Mouse (Mus musculus) adrenal gland, adult (tissue): ENCODE results near the gene Eif4a3.

Experiments used
- DNase-seq, 2 experiments: peaks; one replicate each; pipeline ENCODE4 v3.0.0; 2022 to 2023; ENCODE audit warnings: low spot score in 1 of 2; ENCODE audit not compliant: inconsistent age in 2 of 2

Eif4a3 gene

DNA sequence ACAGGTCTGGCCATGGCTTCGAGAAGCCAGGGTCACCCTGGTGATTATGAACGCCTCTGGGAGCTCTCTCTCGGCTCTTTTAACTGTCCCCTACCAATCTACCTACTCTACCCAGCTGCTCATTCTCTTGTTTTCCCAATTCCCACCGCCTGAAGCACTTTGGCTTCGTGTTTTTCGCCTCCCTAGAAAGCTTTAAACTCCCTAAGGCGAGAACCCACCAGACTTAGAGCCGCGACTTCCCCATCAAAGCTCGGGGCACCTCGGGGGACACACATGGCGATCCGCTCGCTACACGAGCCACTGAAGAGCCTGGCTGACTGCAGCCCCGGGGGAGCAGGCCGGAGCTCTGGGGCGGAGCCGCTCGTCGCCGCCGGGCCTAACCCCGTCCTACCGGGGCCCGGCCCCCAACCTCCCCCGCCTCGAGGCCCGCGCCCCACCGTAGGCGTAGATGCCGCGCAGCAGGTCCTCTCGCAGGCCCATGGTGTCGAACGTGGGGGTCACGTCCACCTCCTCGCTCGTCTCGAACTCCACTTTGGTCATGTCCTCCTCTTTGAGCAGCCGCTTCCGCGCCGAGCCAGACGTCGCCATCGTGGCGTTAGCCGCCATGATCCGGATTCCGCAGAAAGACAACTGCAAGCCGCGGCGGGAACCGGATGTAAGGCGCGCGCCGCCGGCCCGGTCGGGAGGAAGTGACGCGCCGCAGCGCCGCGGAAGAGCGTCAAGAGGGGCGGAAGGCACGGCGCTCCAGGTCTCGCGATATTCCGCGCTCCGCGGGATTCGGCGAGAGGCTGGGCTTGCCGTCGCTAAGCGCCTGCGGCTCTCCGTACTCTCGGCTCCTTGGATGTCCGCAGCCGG lies at the start of gene Eif4a3:
TSS of gene Eif4a3 (minus strand) at position 699 of the 855 bp plus-strand sequence.
- peak; percentile 96 to 98 for DNase-seq

DNA sequence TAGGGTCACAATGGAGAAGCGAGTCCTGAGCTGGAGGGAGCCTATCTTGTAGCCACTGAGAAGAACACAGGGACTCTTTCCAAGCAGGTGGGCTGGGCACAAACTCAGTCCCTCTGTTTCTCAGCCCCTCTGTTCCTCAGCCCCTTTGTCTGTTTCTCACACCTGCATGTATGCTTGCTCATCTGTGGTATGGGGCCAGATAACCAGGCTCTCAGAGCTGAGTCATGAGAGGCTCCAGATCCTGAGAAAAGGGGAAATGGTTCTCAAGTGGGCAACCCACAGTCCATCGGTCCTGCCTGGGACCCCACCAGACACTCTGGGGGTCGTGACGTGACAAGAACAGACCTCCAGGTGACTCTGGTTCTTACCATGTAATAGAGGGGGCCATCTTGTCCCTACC lies 47.2 kb upstream of the Eif4a3 start:
- no peak for DNase-seq

DNA sequence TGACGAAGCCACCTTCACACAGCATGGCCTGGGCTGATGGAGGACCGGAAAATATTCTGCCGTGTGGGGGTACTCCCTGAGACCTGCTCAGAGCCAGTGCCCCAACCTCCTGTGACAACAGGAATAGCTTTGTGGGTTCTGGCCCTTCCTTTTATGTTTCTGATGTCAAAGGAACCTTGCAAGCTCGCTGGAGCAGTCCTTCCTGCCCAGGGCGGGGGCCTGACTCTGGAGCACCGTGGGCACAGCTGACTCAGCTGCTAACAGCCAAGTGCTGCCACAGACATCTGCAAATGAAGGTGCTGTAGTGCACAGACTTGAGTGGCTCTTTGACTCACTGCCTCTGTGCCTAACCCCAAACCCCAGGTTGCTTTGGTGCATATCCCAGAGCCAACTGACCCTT lies 45.0 kb upstream of the Eif4a3 start:
- no peak for DNase-seq

DNA sequence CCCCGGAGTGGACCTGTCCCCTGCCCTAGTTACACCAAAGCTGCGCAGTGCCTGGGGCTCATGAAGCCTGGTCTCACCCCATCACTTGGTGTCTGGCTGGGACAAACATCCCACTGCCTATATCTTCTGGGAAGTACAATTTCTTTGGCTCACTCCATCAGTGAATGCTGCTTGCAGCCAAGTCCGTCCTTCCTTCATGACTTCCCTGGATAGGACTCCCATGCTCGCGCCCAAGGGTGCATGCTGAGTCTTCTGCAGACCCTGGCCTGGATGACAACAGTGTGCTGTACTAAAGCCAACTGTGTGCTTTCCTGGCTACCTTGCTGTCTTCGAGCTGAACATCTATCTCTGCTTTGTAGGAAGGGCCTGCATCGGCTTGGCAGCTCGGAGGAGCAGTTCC lies 44.3 kb upstream of the Eif4a3 start:
- DNase-seq, result no peak

DNA sequence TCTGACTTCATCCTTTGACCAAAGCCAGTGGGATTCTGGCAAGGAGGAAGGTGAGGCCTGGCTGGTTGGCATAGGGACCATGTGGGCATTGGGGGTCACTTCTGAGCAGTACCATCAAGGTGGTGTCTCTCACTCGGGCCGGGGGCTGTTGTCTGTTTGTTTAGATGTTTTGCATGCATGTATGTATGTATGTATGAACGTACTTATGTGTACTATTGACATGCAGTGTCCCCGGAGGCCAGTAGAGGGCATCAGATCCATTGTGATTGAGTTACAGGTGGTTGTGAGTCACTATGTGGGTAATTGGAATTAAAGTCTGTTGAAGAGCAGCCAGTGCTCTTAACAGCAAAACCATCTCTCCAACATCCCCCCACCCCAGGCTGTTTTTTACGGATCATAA lies 39.7 kb upstream of the Eif4a3 start:
- DNase-seq, result peak; percentile 79 to 93

DNA sequence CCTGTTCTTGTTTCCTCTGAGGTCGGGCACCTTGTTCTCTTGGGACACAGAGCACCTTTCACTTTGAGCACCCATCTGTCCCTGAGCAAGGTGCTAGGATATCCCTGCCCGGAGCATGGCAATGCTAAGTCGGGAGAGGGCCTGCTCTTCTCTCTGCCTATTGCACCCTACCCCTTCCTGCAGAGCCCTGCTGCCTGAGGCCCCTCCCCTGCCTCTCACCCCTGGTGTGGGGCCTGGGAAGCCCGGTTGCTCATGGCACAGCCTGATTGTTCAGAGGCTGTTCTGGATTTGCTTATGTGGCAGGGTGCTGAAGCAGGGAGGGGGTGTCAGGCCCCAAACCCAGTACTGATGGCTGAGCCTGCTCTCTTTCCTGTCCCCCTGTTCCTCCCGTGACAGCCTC lies 39.3 kb upstream of the Eif4a3 start:
- peak in 1 of 2 experiments; percentile 46 for DNase-seq

DNA sequence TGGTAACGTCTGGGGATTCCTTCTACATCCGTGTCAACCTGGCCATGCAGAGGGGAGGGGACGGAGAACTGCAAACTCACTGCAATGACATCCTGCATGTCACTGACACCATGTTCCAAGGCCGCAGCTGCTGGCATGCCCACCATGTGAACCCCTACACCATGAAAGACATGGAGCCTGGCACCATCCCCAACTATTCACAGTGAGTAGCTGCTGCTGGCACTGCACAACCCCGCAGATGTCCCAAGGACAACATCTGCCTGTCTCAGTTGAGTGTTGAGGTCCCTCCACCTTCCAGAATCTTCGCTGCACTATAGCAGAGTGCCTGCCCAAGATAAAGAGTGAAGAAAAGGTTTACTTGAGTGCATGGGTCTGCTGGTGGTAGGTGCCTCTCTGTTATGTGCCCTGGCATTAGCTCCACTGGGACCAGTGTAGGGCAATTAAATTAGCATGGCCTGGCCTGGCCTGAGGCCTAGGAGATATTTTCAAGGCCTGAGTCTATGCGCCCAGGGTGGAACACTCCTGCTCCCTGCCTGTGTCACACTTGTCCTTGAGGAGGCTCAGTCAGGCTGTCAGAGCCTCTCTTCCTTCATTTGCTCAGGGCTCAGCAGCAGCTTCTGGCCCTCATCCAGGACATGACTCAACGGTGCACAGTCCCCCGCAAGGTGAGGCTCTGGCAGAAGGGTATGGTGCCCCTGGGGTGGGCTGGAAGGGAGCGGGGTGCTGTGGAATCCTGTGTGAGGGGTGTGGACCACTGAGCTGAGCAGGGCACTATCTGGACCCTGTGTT lies 38.6 kb upstream of the Eif4a3 start:
- peak; percentile 93 to 95 for DNase-seq

DNA sequence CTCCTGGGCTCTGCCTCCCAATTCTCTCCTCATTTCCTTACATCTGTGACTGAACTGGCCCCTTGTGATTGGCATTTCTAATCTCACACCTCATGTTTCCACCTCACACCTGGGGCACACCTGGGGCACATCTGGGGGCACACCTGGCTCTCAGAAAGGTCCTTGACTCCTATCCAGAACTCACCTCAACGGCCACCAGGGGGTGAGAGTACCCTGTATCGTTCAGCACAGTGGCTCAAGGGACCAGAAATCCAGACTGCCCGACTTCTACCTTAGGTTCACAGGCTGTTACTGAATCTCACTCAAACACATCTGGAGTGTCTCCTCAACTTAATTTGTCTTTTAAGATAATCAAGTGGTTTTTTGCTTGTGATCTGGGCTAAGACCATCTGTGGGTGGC lies 32.1 kb upstream of the Eif4a3 start:
- DNase-seq, result no peak

DNA sequence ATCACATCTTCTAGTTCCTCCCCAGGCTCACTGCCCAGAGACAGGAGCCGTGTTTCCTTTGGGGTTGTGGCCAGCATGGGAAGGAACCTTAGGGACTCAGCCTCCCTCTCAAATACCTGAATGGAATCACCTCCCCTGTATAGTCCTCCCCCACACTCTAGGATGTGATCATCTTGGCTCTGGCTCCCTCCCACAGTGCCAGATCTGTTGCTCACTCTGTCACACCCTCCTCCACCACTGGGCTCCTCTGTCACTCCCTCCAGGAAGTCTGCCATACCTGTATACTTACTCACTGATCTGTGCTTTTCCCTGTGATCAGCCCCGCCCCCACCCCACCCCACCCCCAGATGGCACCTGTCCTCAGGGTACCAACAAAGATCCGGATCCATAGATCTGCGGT lies 30.7 kb upstream of the Eif4a3 start:
- no peak for DNase-seq

DNA sequence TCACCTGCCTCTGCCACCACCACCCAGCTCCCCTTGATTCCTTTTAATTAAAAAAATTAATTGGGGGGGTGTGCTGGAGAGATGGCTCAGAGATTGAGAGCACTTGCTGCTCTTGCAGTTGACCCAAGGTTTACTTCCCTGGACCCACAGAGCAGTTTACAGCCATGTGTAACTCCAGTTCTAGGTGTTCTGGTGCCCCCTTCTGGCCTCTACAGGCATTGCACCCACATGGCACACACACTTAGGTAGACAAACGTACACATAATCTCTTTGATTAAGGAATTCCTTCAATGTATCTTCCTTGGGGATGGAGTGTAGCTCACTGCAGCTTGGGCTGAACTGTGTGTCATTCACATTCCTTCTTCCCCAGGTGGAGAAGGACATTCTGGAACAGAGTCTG lies 25.2 kb upstream of the Eif4a3 start:
- DNase-seq, result no peak

DNA sequence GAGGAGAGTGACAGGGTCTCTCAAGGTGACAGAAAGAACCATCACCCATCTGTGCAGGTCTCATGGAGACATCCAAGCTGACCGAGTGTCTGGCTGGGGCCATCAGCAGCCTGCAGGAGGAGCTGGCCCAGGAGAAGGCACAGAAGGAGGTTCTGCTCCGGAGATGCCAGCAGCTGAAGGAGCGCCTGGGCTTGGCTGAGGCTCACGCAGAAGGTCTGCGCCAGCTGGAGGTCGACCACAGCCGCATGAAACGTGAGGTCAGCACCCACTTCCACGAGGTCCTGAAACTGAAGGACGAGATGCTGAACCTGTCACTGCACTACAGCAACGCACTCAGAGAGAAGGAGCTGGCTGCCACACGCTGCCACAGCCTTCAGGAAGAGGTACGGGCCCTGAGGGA lies 22.6 kb upstream of the Eif4a3 start:
- DNase-seq, result no peak

DNA sequence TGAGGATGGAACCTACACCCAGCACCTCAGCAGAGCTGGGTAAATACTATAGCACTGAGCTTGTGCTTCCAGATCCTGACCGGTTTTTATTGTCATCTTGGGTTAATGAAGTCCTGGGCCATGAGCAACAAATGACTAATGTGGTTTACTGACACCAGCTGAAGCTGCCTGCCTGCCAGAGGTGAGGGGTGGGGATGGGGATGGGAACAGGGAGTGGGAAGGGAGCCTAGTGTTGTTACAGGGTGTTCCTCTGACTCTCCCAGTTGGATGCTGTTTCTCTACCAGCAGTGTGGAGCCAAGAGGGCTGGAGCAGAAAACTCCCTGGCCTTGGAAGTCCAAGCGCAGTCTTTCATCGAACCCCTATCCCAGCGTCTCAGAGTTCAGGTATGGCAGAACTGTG lies 16.8 kb upstream of the Eif4a3 start:
- no peak for DNase-seq

DNA sequence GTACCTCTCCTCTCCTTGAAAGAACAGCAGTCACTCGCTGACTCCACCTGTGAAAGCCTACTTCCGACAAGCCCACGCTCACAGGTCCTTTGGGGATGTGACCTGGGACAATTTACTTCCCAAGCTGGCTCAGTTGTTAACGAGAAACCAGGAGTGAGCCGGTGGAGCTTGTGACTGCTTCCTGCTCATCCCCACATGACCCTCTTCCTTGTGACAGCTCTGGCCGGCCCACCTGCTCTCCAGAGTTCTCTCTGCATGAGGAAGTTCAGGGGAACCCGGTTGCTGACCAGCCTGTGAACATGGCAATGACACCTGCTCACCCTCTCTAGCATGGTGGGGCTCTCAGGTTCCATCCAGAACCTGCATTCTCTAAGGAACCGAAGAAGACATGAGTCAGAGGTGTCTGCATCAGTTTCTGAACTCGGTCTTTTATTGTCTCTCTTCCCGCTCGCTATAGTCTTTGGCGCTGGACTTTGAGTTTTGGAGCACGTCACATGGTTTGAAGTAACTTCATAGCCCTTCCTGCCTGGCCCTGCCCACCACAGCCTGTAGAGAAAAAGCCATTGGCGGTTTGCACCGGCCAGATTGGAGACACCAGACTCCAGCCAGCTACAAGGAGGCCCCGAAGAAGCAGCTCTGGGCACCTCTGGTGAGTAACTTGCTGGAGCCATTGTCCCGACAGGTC lies 14.5 kb upstream of the Eif4a3 start:
- DNase-seq, result no peak

DNA sequence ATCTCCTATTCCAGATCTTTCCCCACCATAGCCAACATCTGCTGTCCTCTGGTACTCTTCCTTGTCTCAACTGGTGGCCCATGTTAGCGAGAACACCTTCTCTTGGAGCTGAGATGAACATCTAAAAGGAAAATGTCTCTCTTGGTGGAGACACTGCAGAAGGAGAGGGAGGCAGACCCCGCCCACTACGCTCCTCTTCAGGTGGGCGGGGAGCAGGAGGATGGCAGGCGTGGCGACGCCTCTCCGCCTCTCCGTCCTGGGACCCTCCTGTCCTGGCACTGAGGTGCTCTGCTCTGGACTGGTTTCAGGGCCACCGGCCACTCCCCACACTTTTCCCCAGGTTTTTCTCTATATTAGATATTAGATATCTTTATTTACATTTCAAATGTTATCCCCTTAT lies 10.7 kb upstream of the Eif4a3 start:
- no peak for DNase-seq

DNA sequence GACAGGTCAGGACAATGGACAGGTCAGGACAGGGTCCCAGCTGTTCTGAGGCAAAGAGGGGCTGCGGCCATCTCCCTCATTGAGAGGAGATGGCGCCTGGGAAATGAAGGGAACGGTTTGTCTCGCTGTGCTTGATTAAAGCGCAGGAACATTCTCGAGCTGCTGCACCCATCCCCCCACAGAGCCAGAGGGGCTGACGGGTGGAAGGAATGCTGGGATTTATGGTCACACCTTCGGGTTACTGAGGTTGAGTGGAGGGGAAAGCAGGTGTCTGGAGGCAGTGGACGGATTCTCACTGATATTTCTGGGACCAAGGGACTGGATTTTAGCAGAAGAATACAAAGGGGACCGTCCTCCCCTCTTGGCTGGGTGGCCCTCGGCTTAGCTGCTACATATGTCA lies 8.0 kb upstream of the Eif4a3 start:
- no peak for DNase-seq

DNA sequence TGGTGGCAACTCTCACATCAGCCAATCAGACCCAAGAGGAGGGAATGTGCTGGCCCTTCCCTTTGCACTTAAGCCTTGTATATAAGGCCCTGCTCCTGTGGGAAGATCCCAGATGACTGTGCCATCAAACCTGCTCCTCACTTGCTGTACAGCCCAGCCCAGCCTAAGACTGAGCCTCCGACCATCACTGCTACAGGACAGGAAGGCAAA lies 7.7 kb upstream of the Eif4a3 start, which contains the start of gene Card14:
TSS of gene Card14 (plus strand) at position 111 of the 210 bp plus-strand sequence.
- DNase-seq, result no peak

DNA sequence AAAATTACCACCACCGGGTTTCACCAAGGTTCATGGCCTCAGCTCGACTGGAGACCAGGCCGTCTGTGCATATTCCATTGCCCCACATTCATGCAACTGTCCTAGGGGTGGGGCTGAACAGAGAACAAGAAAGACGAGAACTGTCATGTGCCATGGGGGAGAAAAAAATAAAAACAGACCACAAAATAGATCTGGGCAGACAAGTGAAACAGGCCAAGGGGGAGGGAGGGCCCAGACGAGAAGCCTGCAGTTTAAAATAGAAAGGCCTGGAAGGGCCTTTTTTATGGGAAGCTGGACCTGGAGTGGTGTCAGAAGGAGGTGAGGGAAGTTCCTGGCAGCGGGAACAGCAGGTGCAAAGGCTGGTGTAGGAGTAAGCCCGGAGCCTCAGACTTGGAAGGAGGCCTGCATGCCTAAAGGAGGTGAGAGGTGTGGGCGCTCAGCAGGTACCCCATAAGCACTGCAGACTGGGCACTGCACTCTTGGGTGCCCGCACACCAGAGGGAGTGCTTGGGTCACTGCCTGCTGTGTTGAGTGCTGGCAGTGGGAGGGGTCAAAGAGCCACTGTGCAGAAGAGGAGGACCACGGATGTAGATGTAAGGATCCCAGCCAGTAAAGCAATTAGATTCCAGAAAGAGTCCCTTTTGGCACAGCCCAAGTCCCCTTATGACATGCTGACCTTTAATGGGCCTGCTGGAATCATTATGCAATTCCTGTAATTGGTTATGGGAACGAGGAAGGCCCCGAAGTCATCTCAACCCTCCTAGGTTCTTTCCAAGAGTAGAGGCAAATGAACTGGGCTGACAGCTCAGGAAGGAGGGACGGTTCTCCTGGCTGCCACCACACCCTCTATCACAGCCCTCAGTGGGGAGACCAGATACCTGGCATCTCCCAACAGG lies 7.1 kb upstream of the Eif4a3 start:
- no peak for DNase-seq

DNA sequence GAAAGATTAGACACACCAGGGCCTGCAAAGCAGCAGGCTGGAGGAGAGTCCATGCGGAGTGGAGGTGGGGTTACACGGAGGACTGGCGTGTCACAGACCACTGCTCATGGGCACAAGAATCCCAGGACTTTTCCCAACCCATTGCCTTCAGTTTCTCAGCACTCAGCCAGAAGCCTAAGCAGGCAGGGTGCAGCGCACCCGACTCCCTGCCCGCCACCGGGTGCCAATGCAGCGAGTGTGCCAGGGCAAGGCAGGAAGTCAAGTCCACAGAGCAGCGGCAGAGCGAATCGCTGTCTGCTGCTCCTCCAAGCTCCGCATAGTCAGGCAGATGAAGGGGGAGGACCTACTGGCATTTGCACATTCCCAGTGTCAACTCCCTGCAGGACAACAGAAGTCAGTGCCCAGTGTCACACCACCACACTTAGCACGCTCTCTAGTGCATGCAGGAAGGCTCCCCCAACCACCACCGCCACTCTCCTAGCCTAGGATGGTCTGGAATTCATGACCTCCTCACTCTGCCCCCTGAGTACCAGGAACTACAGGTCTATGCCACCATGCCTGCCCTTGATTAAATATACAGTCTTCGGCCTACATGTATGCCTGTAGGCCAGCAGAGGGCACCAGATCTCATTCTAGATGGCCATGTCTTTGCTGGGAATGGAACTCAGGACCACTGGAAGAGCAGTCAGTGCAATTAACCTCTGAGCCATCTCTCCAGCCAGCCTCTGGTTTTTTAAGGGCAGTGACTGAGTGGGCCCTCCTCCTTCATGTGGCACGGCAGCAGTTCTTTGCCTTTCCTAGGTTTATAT lies 5.2 kb upstream of the Eif4a3 start:
- DNase-seq, result peak in 1 of 2 experiments; percentile 62

DNA sequence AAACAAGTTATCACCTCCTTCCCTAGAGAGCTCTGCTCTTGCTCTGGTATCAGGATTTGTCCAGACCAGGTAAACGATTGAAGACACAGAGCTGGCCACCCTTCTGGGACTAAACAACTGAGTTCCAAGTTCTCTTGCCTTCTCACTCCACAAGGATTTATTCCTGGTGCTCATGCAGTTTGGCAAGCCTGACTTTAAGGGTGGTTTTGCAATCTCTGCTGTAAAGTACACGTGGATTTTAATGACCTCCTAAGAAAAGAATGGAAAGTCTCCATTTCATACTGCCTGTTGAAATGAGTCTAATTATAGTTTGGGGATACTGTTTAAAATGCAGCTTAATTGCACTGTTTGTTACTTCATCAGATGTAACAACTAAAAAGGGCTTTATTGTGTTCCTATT lies 1.1 kb upstream of the Eif4a3 start:
- DNase-seq, result no peak

DNA sequence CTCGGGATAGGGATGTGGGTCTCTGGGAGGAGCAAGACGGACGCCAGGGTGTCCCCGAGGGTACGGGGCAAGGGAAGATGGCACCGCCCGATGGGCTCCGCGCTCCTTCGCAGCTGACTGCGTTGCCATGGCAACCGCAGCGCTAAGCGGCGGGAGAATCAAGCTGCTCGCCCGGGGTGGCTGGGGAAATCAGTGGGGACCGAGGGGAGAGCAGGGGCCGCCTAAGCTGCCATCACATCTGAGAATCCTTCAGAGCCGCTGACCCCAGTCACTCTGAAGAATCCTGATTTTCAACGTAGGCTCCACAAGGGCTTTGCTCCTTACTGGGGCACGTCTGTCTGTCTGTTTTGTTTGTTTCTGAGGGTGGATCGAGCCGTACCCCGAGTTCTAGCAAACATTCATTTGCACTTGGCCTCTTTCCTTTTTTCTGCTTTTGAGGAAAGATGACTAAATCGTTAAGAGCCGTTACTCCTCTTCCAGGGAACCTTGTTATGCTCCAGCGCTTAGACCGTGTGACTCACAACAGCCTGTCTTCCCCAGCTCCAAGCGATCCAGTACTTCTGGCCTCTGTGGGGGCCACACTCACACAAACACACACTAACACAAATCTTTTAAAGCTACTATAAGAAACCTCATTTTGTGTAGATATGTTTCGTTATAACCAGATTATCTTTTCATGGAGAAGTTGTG lies 502 bp upstream of the Eif4a3 start:
- no peak for DNase-seq
